Comparison of ENCODE assay signal across 17 mouse cellular contexts in the genomic region with DNA sequence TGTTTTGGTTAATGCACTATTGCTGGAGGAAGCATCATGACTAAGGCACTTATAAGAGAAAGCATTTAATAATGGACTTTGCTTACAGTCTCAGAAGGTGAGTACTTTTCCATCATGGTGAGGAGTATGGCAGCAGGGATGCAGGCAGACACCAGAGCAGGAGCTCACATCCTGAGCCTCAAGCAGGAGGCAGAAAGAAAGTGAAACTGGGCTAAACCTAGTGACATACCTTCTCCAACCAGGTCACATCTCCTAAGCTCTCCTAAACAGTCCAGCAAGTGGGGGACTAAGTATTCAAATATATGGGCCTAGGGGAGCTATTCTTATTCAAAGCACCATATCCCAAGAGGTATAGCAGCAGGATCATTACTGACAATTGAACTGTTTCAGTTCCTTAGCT.
"Had no signal": no experiment of that assay in that cellular context is flagged by ENCODE, and none has a peak within 500 bp of the region (broad histone marks: within the 10 kb centered on the region; RNA-seq: fewer than 3 reads in every experiment).

No protein-coding gene starts in this region.

- H3K4me2 ChIP-seq: lung, embryonic 15.5 days; midbrain, embryonic 11.5 days; midbrain, embryonic 13.5 days; midbrain, embryonic 15.5 days; neural tube, embryonic 12.5 days; stomach, embryonic 15.5 days had no signal

- H3K27ac ChIP-seq: lung, embryonic 15.5 days; macrophage; midbrain, embryonic 13.5 days; midbrain, embryonic 15.5 days; neural tube, embryonic 12.5 days; stomach, embryonic 15.5 days; stomach, postnatal 0 days had no signal

- H3K4me3 ChIP-seq: lung, embryonic 15.5 days; megakaryocyte, embryonic 14.5 days; midbrain, embryonic 13.5 days; midbrain, embryonic 15.5 days; neural tube, embryonic 12.5 days; stomach, embryonic 15.5 days had no signal

- H3K36me3 ChIP-seq: lung, embryonic 15.5 days; midbrain, embryonic 13.5 days; midbrain, embryonic 15.5 days; neural tube, embryonic 12.5 days; stomach, embryonic 15.5 days had no signal

- ATAC-seq: lung, postnatal 0 days; midbrain, embryonic 13.5 days; midbrain, embryonic 15.5 days had no signal

- H3K27me3 ChIP-seq: lung, embryonic 15.5 days; megakaryocyte, embryonic 14.5 days; midbrain, embryonic 13.5 days; midbrain, embryonic 15.5 days; neural tube, embryonic 12.5 days; stomach, embryonic 15.5 days had no signal

- H3K9me3 ChIP-seq: lung, embryonic 15.5 days; megakaryocyte, embryonic 14.5 days; midbrain, embryonic 13.5 days; midbrain, embryonic 15.5 days; neural tube, embryonic 12.5 days; stomach, embryonic 15.5 days had no signal

- DNase-seq: lung, adult 2 months; lung, postnatal 14 days; lung, postnatal 36 days; right cerebral cortex, postnatal 14 days; thymus, adult 2 months; thymus, postnatal 25 days; thymus, postnatal 4 days had no signal

- H3K9ac ChIP-seq: lung, embryonic 15.5 days; midbrain, embryonic 13.5 days; midbrain, embryonic 15.5 days; neural tube, embryonic 12.5 days; stomach, embryonic 15.5 days had no signal

- H3K4me1 ChIP-seq: lung, embryonic 15.5 days; megakaryocyte, embryonic 14.5 days; midbrain, embryonic 13.5 days; midbrain, embryonic 15.5 days; neural tube, embryonic 12.5 days; stomach, embryonic 15.5 days had no signal
